Mouse (Mus musculus) stomach, embryonic 16.5 days (tissue): ENCODE results near the gene Trex1. TPM values are rescaled to one million over a fixed set of nuclear protein-coding genes. Genes with fewer than 3 reads are reported as not detected.

ENCODE experiments used
- ATAC-seq: fragments of 200-750 bp; cut with Nextera tagmentation; 2 replicates; pipeline ENCODE4 v1.8.0; 2017; ENCODE audit warnings: moderate number of reproducible peaks, moderate TSS enrichment; ENCODE audit not compliant: insufficient read depth, low FRiP score
- H3K27ac ChIP-seq: fragments of 300-500 bp; sonication (generic); 2 replicates; pipeline ENCODE4 v1.5.1; 2014; ENCODE audit warnings: low read length
- H3K27me3 ChIP-seq: fragments of 300-500 bp; sonication (generic); 2 replicates; pipeline ENCODE4 v1.6.1; 2014; ENCODE audit warnings: low read length, control low read depth, mixed read lengths; ENCODE audit not compliant: control insufficient read depth, insufficient read depth
- H3K36me3 ChIP-seq: fragments of 300-500 bp; sonication (generic); 2 replicates; pipeline ENCODE4 v1.6.1; 2014; ENCODE audit warnings: low read length; ENCODE audit not compliant: control insufficient read depth, insufficient read depth
- H3K4me1 ChIP-seq: fragments of 300-500 bp; sonication (generic); 2 replicates; pipeline ENCODE4 v1.6.1; 2014; ENCODE audit warnings: low read length, control low read depth, mixed read lengths; ENCODE audit not compliant: control insufficient read depth, insufficient read depth
- H3K4me2 ChIP-seq: fragments of 300-500 bp; sonication (generic); 2 replicates; pipeline ENCODE4 v1.6.1; 2014; ENCODE audit warnings: low read depth, low read length, mixed read lengths
- H3K4me3 ChIP-seq: fragments of 300-500 bp; sonication (generic); replicated peaks from 2 replicates; pipeline ENCODE4 v1.5.1; 2014; ENCODE audit warnings: mild to moderate bottlenecking, low read length
- H3K9ac ChIP-seq: fragments of 300-500 bp; sonication (generic); 2 replicates; pipeline ENCODE4 v1.6.1; 2014; ENCODE audit warnings: low read length
- H3K9me3 ChIP-seq: fragments of 300-500 bp; sonication (generic); replicated peaks from 2 replicates; pipeline ENCODE4 v1.6.1; 2016; ENCODE audit warnings: low read length, control low read depth; ENCODE audit not compliant: control insufficient read depth
- WGBS: fragments of 180-500 bp; shearing (Covaris S2); extraction: QIAGEN DNeasy Blood & Tissue Kit; methylation state at CpG from one replicate; pipeline ENCODE4 v1.1.7; 2014; 5-methylcytosine and 5-hydroxymethylcytosine counted together
- polyA plus RNA-seq: library from polyadenylated mRNA; unstranded; fragments of >200 nt; fragmentation: Nextera tagmentation; extraction: Ambion mirVana; gene quantifications from 2 replicates; pipeline ENCODE4 v1.2.1, GENCODE M21; 2015

Trex1 gene
- polyA plus RNA-seq, 1 experiment from 2014 or later: 13.7 TPM

GRCm38 (mm10) chr9:109093786-109094552 lies 34.4 kb upstream of the Trex1 start:
- 23% methylated on average over 11 of the region's 11 CpGs for WGBS
- ATAC-seq: no peak
- H3K9ac ChIP-seq: peak overlapping the region; percentile 95

GRCm38 (mm10) chr9:109092799-109093198 lies 33.3 kb upstream of the Trex1 start:
- no peak overlapping the region for H3K4me3 ChIP-seq
- ATAC-seq: no peak
- H3K4me2 ChIP-seq: peak overlapping the region; percentile 2; the same call in 1 of the 2 replicates
- peaks cover 41% of the 10 kb centered on the region for H3K4me1 ChIP-seq
- peak overlapping the region; percentile 72; the same call in 1 of the 2 replicates for H3K27ac ChIP-seq
- no peaks in the 10 kb centered on the region for H3K27me3 ChIP-seq
- no peak overlapping the region for H3K9ac ChIP-seq
- H3K9me3 ChIP-seq: no peaks in the 10 kb centered on the region
- WGBS: 47% methylated on average over 6 of the region's 6 CpGs
- no peaks in the 10 kb centered on the region; the same call in 1 of the 2 replicates for H3K36me3 ChIP-seq

More at GRCm38 (mm10) chr9:109093786-109094552, 34.4 kb upstream of the Trex1 start:
- Histone ChIP-seq H3K4me2 (peak overlapping the region; percentile 79), H3K9me3 (no peaks in the 10 kb centered on the region), H3K36me3 (no peaks in the 10 kb centered on the region; the same call in 1 of the 2 replicates), H3K27me3 (no peaks in the 10 kb centered on the region), H3K4me3 (peak overlapping the region; percentile 77), H3K27ac (peak overlapping the region; percentile 99), H3K4me1 (peaks cover 50% of the 10 kb centered on the region)

GRCm38 (mm10) chr9:109091802-109092201 lies 32.3 kb upstream of the Trex1 start:
- no peak for ATAC-seq
- no peaks in the 10 kb centered on the region for H3K9me3 ChIP-seq
- peak overlapping the region; percentile 9; the same call in 1 of the 2 replicates for H3K4me3 ChIP-seq
- no peaks in the 10 kb centered on the region; the same call in 1 of the 2 replicates for H3K36me3 ChIP-seq
- no peaks in the 10 kb centered on the region for H3K27me3 ChIP-seq
- H3K27ac ChIP-seq: peak overlapping the region; percentile 89
- peaks cover 31% of the 10 kb centered on the region for H3K4me1 ChIP-seq
- 79% methylated on average over 8 of the region's 8 CpGs for WGBS
- peak overlapping the region; percentile 55 for H3K9ac ChIP-seq
- H3K4me2 ChIP-seq: 0 out of 2 replicates have a peak overlapping the region, but pooled peaks have one; percentile 19

GRCm38 (mm10) chr9:109090446-109090845 lies 30.9 kb upstream of the Trex1 start:
- Histone ChIP-seq H3K4me3 (peak overlapping the region; percentile 14), H3K27me3 (no peaks in the 10 kb centered on the region), H3K36me3 (no peaks in the 10 kb centered on the region; the same call in 1 of the 2 replicates), H3K27ac (peak overlapping the region; percentile 89), H3K4me1 (peaks cover 25% of the 10 kb centered on the region), H3K9ac (peak overlapping the region; percentile 37), H3K9me3 (no peaks in the 10 kb centered on the region), H3K4me2 (peak overlapping the region; percentile 34)
- 62% methylated on average over 15 of the region's 15 CpGs for WGBS
- no peak for ATAC-seq

- ATAC-seq: no peak
- Histone ChIP-seq H3K4me3 (no peak overlapping the region), H3K9ac (peak overlapping the region; percentile 44), H3K36me3 (no peaks in the 10 kb centered on the region; the same call in 1 of the 2 replicates), H3K27ac (no peak overlapping the region), H3K9me3 (no peaks in the 10 kb centered on the region), H3K4me1 (peaks cover 16% of the 10 kb centered on the region), H3K4me2 (no peak overlapping the region), H3K27me3 (no peaks in the 10 kb centered on the region)
- WGBS: 11% methylated on average over 5 of the region's 5 CpGs
Measured at GRCm38 (mm10) chr9:109087987-109088386, 28.5 kb upstream of the Trex1 start.

- Histone ChIP-seq H3K27ac (no peak overlapping the region), H3K9ac (no peak overlapping the region), H3K27me3 (no peaks in the 10 kb centered on the region), H3K4me2 (no peak overlapping the region), H3K9me3 (no peaks in the 10 kb centered on the region), H3K4me3 (no peak overlapping the region), H3K36me3 (peaks cover 3% of the 10 kb centered on the region; the same call in 1 of the 2 replicates), H3K4me1 (peaks cover 22% of the 10 kb centered on the region)
- no peak for ATAC-seq
- 15% methylated on average over 2 of the region's 2 CpGs for WGBS
Measured at GRCm38 (mm10) chr9:109084922-109085321, 25.4 kb upstream of the Trex1 start.

- peak within 1 kb of the TSS; percentile 84 for H3K9ac ChIP-seq
- H3K27me3 ChIP-seq: no peaks in the 10 kb centered on the region
- H3K4me2 ChIP-seq: peak within 1 kb of the TSS; percentile 83
- peak within 1 kb of the TSS; percentile 75 for H3K4me3 ChIP-seq
- peak within 1 kb of the TSS; percentile 58 for H3K27ac ChIP-seq
- H3K9me3 ChIP-seq: no peaks in the 10 kb centered on the region
- 0 out of 2 replicates have a peak, but pooled peaks cover 7% of the 10 kb centered on the region for H3K36me3 ChIP-seq
- peak; percentile 97 for ATAC-seq
- H3K4me1 ChIP-seq: peaks cover 17% of the 10 kb centered on the region
- WGBS: under 1% methylated on average over 37 of the region's 37 CpGs
Measured at GRCm38 (mm10) chr9:109082124-109082800, 22.7 kb upstream of the Trex1 start, which contains the start of the genes Ccdc51 and Tma7. TSS of gene Ccdc51 (plus strand) at chr9:109082493. TSS of gene Tma7 (minus strand) at chr9:109082587.

GRCm38 (mm10) chr9:109081749-109082123 lies 22.2 kb upstream of the Trex1 start:
- H3K27me3 ChIP-seq: no peaks in the 10 kb centered on the region
- H3K36me3 ChIP-seq: 0 out of 2 replicates have a peak, but pooled peaks cover 7% of the 10 kb centered on the region
- no peaks in the 10 kb centered on the region for H3K9me3 ChIP-seq
- peaks cover 17% of the 10 kb centered on the region for H3K4me1 ChIP-seq
- H3K27ac ChIP-seq: peak overlapping the region; percentile 58
- ATAC-seq: no peak
- H3K4me2 ChIP-seq: peak overlapping the region; percentile 83
- WGBS: 3% methylated on average over 11 of the region's 11 CpGs
- H3K4me3 ChIP-seq: peak overlapping the region; percentile 75
- H3K9ac ChIP-seq: peak overlapping the region; percentile 84
